In the genomic region with DNA sequence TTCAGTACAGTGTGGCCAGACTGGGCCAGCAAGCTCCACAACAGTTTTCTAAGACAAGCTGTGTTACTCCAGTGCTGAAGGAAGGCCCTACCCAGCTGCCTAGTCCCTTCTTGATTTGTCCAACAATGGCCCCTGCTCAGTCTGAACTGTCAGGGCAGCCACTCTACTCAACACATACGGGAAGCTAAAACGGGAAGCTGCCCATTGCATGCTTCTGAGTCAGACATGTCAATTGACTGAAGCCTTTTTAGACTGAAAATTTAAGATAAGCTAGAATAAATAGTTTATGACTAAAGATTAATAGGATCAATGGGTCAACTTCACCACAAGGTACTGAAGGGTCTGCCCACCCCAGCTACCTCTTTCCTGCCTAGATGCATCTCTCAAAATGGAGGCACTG, we compare ENCODE assay signal across 16 mouse cellular contexts.
"Had no signal": no experiment of that assay in that cellular context is flagged by ENCODE, and none has a peak within 500 bp of the region (broad histone marks: within the 10 kb centered on the region; RNA-seq: fewer than 3 reads in every experiment).

No protein-coding gene starts in this region.

- ATAC-seq: liver, postnatal 0 days; lung, postnatal 0 days; midbrain, embryonic 13.5 days; midbrain, embryonic 15.5 days had no signal

- DNase-seq: liver, embryonic 13.5 days; liver, postnatal 0 days; lung, adult 2 months; lung, postnatal 14 days; lung, postnatal 36 days; retina, postnatal 1 day; right cerebral cortex, adult 18-20 months; right cerebral cortex, postnatal 25 days; right cerebral cortex, postnatal 4 days; spleen, adult 18-20 months; thymus, adult 2 months; thymus, postnatal 14 days; thymus, postnatal 36 days had no signal
